Mouse (Mus musculus) CH12.LX (cell line): ENCODE results near the gene Slc22a20. TPM values are rescaled to one million over a fixed set of nuclear protein-coding genes. Genes with fewer than 3 reads are reported as not detected.

Source experiments
- DNase-seq: peaks from one replicate; pipeline ENCODE4 v3.0.0-alpha.2; 2013; ENCODE audit errors: extremely low read depth
- H3K27ac ChIP-seq: 2 replicates; pipeline ENCODE4 v1.5.1; 2012; ENCODE audit warnings: low read depth, mild to moderate bottlenecking, control low read depth, moderate library complexity; ENCODE audit not compliant: insufficient read depth
- H3K27me3 ChIP-seq: replicated peaks from 2 replicates; pipeline ENCODE3; 2012; ENCODE audit warnings: inconsistent platforms
- H3K36me3 ChIP-seq, 2 experiments: replicated peaks in 1 of 2; 2 replicates each; pipeline versions ENCODE3 to v1.6.1; 2012; ENCODE audit warnings: inconsistent platforms in 1 of 2, low read length in 1 of 2, mild to moderate bottlenecking in 1 of 2, mixed read lengths in 1 of 2, moderate library complexity in 1 of 2; ENCODE audit not compliant: control insufficient read depth in 1 of 2, insufficient read depth in 1 of 2
- H3K4me1 ChIP-seq, 2 experiments: 2 replicates each; pipeline ENCODE4 v1.6.1; 2012; ENCODE audit warnings: inconsistent platforms in 1 of 2, moderate library complexity in 1 of 2; ENCODE audit not compliant: insufficient read depth in 2 of 2, control insufficient read depth in 1 of 2
- H3K4me2 ChIP-seq: 2 replicates; pipeline ENCODE4 v1.6.1; 2012; ENCODE audit warnings: low read depth, mild to moderate bottlenecking, control low read depth; ENCODE audit not compliant: poor library complexity, insufficient read depth, severe bottlenecking
- H3K4me3 ChIP-seq, 3 experiments: fragments of 150-350 bp in 1 of 3; sonication (generic) in 1 of 3; replicated peaks in 1 of 3; 2 replicates each; pipeline versions ENCODE3 to v1.5.1; 2011 to 2012; ENCODE audit warnings: low read depth in 2 of 3, low read length in 2 of 3, mild to moderate bottlenecking in 2 of 3, moderate library complexity in 2 of 3, control low read depth in 1 of 3, improper control_type of control experiment in 1 of 3, inconsistent platforms in 1 of 3, mixed read lengths in 1 of 3; ENCODE audit not compliant: poor library complexity in 1 of 3
- H3K79me2 ChIP-seq: replicated peaks from 2 replicates; pipeline ENCODE4 v1.6.1; 2012; ENCODE audit warnings: mild to moderate bottlenecking, moderate library complexity; ENCODE audit not compliant: control insufficient read depth, poor library complexity, insufficient read depth, severe bottlenecking; ENCODE audit errors: extremely low read depth
- H3K9ac ChIP-seq: 2 replicates; pipeline ENCODE4 v1.6.1; 2012; ENCODE audit warnings: low read depth, mild to moderate bottlenecking, control low read depth, moderate library complexity; ENCODE audit not compliant: insufficient read depth
- H3K9me3 ChIP-seq: replicated peaks from 2 replicates; pipeline ENCODE3; 2012; ENCODE audit warnings: low read length, inconsistent platforms, mixed read lengths
- BHLHE40 ChIP-seq: IDR thresholded peaks from 2 replicates; pipeline ENCODE4 v1.6.1; 2011; ENCODE audit warnings: mild to moderate bottlenecking, low read depth, low read length, improper control_type of control experiment
- CHD2 ChIP-seq: IDR thresholded peaks from 2 replicates; pipeline ENCODE4 v1.6.1; 2011; ENCODE audit warnings: low read length, improper control_type of control experiment
- CTCF ChIP-seq, 2 experiments: IDR thresholded peaks in 1 of 2; conservative IDR thresholded peaks in 1 of 2; 2 replicates each; pipeline ENCODE4 v1.5.1; 2011 to 2012; ENCODE audit warnings: low read depth in 2 of 2, low read length in 2 of 2, improper control_type of control experiment in 1 of 2, inconsistent platforms in 1 of 2, mild to moderate bottlenecking in 1 of 2, moderate library complexity in 1 of 2
- E2F4 ChIP-seq: IDR thresholded peaks from 2 replicates; pipeline ENCODE4 v1.6.1; 2011; ENCODE audit warnings: low read depth, low read length, improper control_type of control experiment; ENCODE audit not compliant: insufficient replicate concordance
- ELF1 ChIP-seq: IDR thresholded peaks from 2 replicates; pipeline ENCODE4 v1.6.1; 2014; ENCODE audit warnings: low read depth, mild to moderate bottlenecking, inconsistent platforms, low read length, improper control_type of control experiment
- ETS1 ChIP-seq: conservative IDR thresholded peaks from 2 replicates; pipeline ENCODE4 v1.6.1; 2012; ENCODE audit warnings: low read depth, mild to moderate bottlenecking, inconsistent platforms, low read length, improper control_type of control experiment, moderate library complexity
- GABPA ChIP-seq: IDR thresholded peaks from 2 replicates; pipeline ENCODE4 v1.6.1; 2012; ENCODE audit warnings: low read depth, low read length, improper control_type of control experiment, inconsistent platforms; ENCODE audit not compliant: insufficient replicate concordance
- IRF4 ChIP-seq: IDR thresholded peaks from 2 replicates; pipeline ENCODE4 v1.6.1; 2014; ENCODE audit warnings: low read depth, mild to moderate bottlenecking, inconsistent platforms, low read length, improper control_type of control experiment
- JUN ChIP-seq: IDR thresholded peaks from 2 replicates; pipeline ENCODE4 v1.6.1; 2011; ENCODE audit warnings: low read depth, mild to moderate bottlenecking, low read length, improper control_type of control experiment, moderate library complexity; ENCODE audit not compliant: insufficient read depth
- JUND ChIP-seq: conservative IDR thresholded peaks from 2 replicates; pipeline ENCODE4 v1.6.1; 2011; ENCODE audit warnings: low read depth, low read length, improper control_type of control experiment
- KAT2A ChIP-seq: IDR thresholded peaks from 2 replicates; pipeline ENCODE4 v1.6.1; 2012; ENCODE audit warnings: low read length, improper control_type of control experiment, inconsistent platforms; ENCODE audit not compliant: insufficient replicate concordance
- MAX ChIP-seq: IDR thresholded peaks from 2 replicates; pipeline ENCODE4 v1.6.1; 2011; ENCODE audit warnings: low read length, improper control_type of control experiment
- MAZ ChIP-seq: IDR thresholded peaks from 2 replicates; pipeline ENCODE4 v1.6.1; 2012; ENCODE audit warnings: low read depth, mild to moderate bottlenecking, inconsistent platforms, low read length, improper control_type of control experiment, moderate library complexity
- MEF2A ChIP-seq: IDR thresholded peaks from 2 replicates; pipeline ENCODE4 v1.6.1; 2014; ENCODE audit warnings: low read depth, mild to moderate bottlenecking, inconsistent platforms, low read length, improper control_type of control experiment, borderline replicate concordance
- MXI1 ChIP-seq: IDR thresholded peaks from 2 replicates; pipeline ENCODE4 v1.6.1; 2011; ENCODE audit warnings: mild to moderate bottlenecking, low read depth, low read length, improper control_type of control experiment
- MYC ChIP-seq: IDR thresholded peaks from 2 replicates; pipeline ENCODE4 v1.6.1; 2011; ENCODE audit warnings: low read depth, mild to moderate bottlenecking, improper control_type of control experiment, low read length
- NELFE ChIP-seq: IDR thresholded peaks from 2 replicates; pipeline ENCODE4 v1.6.1; 2011; ENCODE audit warnings: low read depth, low read length, improper control_type of control experiment
- NRF1 ChIP-seq: IDR thresholded peaks from 2 replicates; pipeline ENCODE4 v1.6.1; 2014; ENCODE audit warnings: low read depth, mild to moderate bottlenecking, inconsistent platforms, low read length, improper control_type of control experiment, moderate library complexity
- POLR2AphosphoS2 ChIP-seq: IDR thresholded peaks from 2 replicates; pipeline ENCODE4 v1.6.1; 2011; ENCODE audit warnings: low read depth, low read length, improper control_type of control experiment
- RAD21 ChIP-seq: IDR thresholded peaks from 2 replicates; pipeline ENCODE4 v1.6.1; 2011; ENCODE audit warnings: low read depth, mild to moderate bottlenecking, low read length, improper control_type of control experiment, moderate library complexity
- SIN3A ChIP-seq: IDR thresholded peaks from 2 replicates; pipeline ENCODE4 v1.6.1; 2012; ENCODE audit warnings: low read length, improper control_type of control experiment, inconsistent platforms
- SMC3 ChIP-seq: IDR thresholded peaks from 2 replicates; pipeline ENCODE4 v1.6.1; 2011; ENCODE audit warnings: low read depth, low read length, improper control_type of control experiment
- TBP ChIP-seq: conservative IDR thresholded peaks from 2 replicates; pipeline ENCODE4 v1.6.1; 2011; ENCODE audit warnings: low read depth, low read length, improper control_type of control experiment
- TCF12 ChIP-seq: IDR thresholded peaks from 2 replicates; pipeline ENCODE4 v1.6.1; 2014; ENCODE audit warnings: low read depth, mild to moderate bottlenecking, inconsistent platforms, low read length, improper control_type of control experiment
- UBTF ChIP-seq: IDR thresholded peaks from 2 replicates; pipeline ENCODE4 v1.6.1; 2012; ENCODE audit warnings: low read depth, mild to moderate bottlenecking, inconsistent platforms, low read length, improper control_type of control experiment, moderate library complexity
- USF1 ChIP-seq: IDR thresholded peaks from 2 replicates; pipeline ENCODE4 v1.6.1; 2014; ENCODE audit warnings: low read depth, mild to moderate bottlenecking, inconsistent platforms, low read length, improper control_type of control experiment
- USF2 ChIP-seq: conservative IDR thresholded peaks from 2 replicates; pipeline ENCODE4 v1.6.1; 2011; ENCODE audit warnings: low read depth, low read length, improper control_type of control experiment
- ZC3H11A ChIP-seq: IDR thresholded peaks from 2 replicates; pipeline ENCODE4 v1.6.1; 2012; ENCODE audit warnings: low read depth, mild to moderate bottlenecking, inconsistent platforms, low read length, improper control_type of control experiment
- ZKSCAN1 ChIP-seq: IDR thresholded peaks from 2 replicates; pipeline ENCODE4 v1.6.1; 2012; ENCODE audit warnings: low read depth, inconsistent platforms, low read length, improper control_type of control experiment, borderline replicate concordance
- ZMIZ1 ChIP-seq: IDR thresholded peaks from 2 replicates; pipeline ENCODE4 v1.6.1; 2012; ENCODE audit warnings: low read depth, mild to moderate bottlenecking, inconsistent platforms, low read length, improper control_type of control experiment
- ZNF384 ChIP-seq: IDR thresholded peaks from 2 replicates; pipeline ENCODE4 v1.6.1; 2012; ENCODE audit warnings: low read depth, low read length, improper control_type of control experiment, inconsistent platforms
- dilution Hi-C: fragments of 300-500 bp; cut with MboI; formaldehyde crosslinking; loops from 2 replicates; pipeline ENCODE4 v1.14.3; 2020; ENCODE audit warnings: low sequenced_read_pairs; ENCODE audit not compliant: extremely low pct_unique_long_range_greater_than_20kb, extremely low pct_ligation_motif_present
- in situ Hi-C: fragments of 300-500 bp; cut with MboI; formaldehyde crosslinking; loops from 3 replicates; pipeline ENCODE4 v1.14.3; 2019; ENCODE audit warnings: low sequenced_read_pairs, low pct_ligation_motif_present, low pct_unique_long_range_greater_than_20kb, mixed read lengths
- polyA plus RNA-seq: library from polyadenylated mRNA; unstranded; fragments of >175 nt; gene quantifications from 2 replicates; pipeline ENCODE4 v1.2.1, GENCODE M21; 2012; ENCODE audit warnings: low read depth; ENCODE audit not compliant: insufficient read length
- total RNA-seq, 2 experiments: library from RNA; depleted of rRNA; stranded (reverse); fragments of 300-350 nt in 1 of 2; fragments of >200 nt in 1 of 2; gene quantifications; 2 replicates each; pipeline ENCODE4 v1.2.3; 2012 to 2014

The Slc22a20 gene
- total and polyA plus RNA-seq, 3 experiments: not detected

GRCm38 (mm10) chr19:6020276-6020675 is 34.3 kb upstream of the Slc22a20 start:
- H3K4me1 ChIP-seq: peaks cover 11 to 40% of the 10 kb centered on the region in 2 experiments

GRCm38 (mm10) chr19:6018142-6019089 is 32.5 kb upstream of the Slc22a20 start:
- Histone ChIP-seq H3K9ac (peak overlapping the region; percentile 32), H3K4me3 (peak overlapping the region; percentile 52 to 54 (median 53)), H3K27ac (peak overlapping the region; percentile 27; the same call in 1 of the 2 replicates), H3K36me3 (peaks cover 0 to 3% of the 10 kb centered on the region in 2 experiments), H3K4me1 (peaks cover 17 to 52% of the 10 kb centered on the region in 2 experiments), H3K9me3 (no peaks in the 10 kb centered on the region), H3K4me2 (peak overlapping the region; percentile 63), H3K79me2 (no peaks in the 10 kb centered on the region), H3K27me3 (no peaks in the 10 kb centered on the region)
- dilution Hi-C loops: no loop called here
- DNase-seq: peak; percentile 94
- in situ Hi-C loops: loop anchor here (5.0 kb wide), 2 partner anchors 56 to 96 kb away; partner anchors contain the start of genes Cdc42ep2 and Pola2
- no peak for TF ChIP-seq JUND
- TF ChIP-seq ZMIZ1: peak; percentile 85
- peak; percentile 86 for TF ChIP-seq POLR2AphosphoS2
- no peak for TF ChIP-seq ZKSCAN1
- TF ChIP-seq NRF1: 0 out of 2 replicates have a peak, but pooled peaks have one; percentile 7
- TF ChIP-seq ETS1: no peak
- 0 out of 2 replicates have a peak, but pooled peaks have one; percentile 9 for TF ChIP-seq MEF2A
- TF ChIP-seq MYC: peak; percentile 98
- TF ChIP-seq MXI1: peak; percentile 93
- no peak for TF ChIP-seq UBTF
- TF ChIP-seq NELFE: peak; percentile 92
- TF ChIP-seq USF1: peak; percentile 67
- 0 out of 2 replicates have a peak, but pooled peaks have one; percentile 4 for TF ChIP-seq TCF12
- TF ChIP-seq E2F4: no peak
- 0 out of 2 replicates have a peak, but pooled peaks have one; percentile 21 for TF ChIP-seq IRF4
- TF ChIP-seq MAZ: no peak
- peak; percentile 90 for TF ChIP-seq MAX
- peak; percentile 89 for TF ChIP-seq TBP
- TF ChIP-seq GABPA: no peak
- TF ChIP-seq RAD21: peak; percentile 84
- no peak for TF ChIP-seq CHD2
- TF ChIP-seq JUN: no peak
- peak; percentile 40 for TF ChIP-seq ELF1

More at GRCm38 (mm10) chr19:6020276-6020675, 34.3 kb upstream of the Slc22a20 start:
- Histone ChIP-seq H3K27ac (no peak overlapping the region), H3K4me2 (no peak overlapping the region), H3K4me3 (no peak overlapping the region), H3K27me3 (peaks cover 2% of the 10 kb centered on the region), H3K9me3 (no peaks in the 10 kb centered on the region), H3K9ac (no peak overlapping the region), H3K79me2 (no peaks in the 10 kb centered on the region), H3K36me3 (no peaks in the 10 kb centered on the region)
- DNase-seq: no peak
- in situ Hi-C loops: no loop called here
- dilution Hi-C loops: no loop called here
- TF ChIP-seq SMC3 (peak; percentile 40), ZNF384 (no peak), TBP (no peak), USF1 (no peak), RAD21 (no peak; the same call in none of the 2 replicates), ZMIZ1 (no peak), ZC3H11A (no peak), BHLHE40 (no peak), JUND (no peak), USF2 (no peak), CTCF (conservative IDR thresholded peaks at IDR 0.05 in 1 of 2, IDR thresholded peaks at IDR 0.05 in 1 of 2; ENCODE audit: low read depth in 2 of 2, low read length in 2 of 2) (peak in 1 of 2 experiments; percentile 39; a peak in 2 of 4 replicates), SIN3A (no peak), KAT2A (no peak), MYC (no peak), NELFE (no peak)
